ENCODE assay signal across 23 mouse cellular contexts in genomic region chr10:28130422-28130821, GRCm38 (mm10). TPM values are rescaled to one million over a fixed set of nuclear protein-coding genes. Genes with fewer than 3 reads are reported as not detected.
DNase-seq lines count a peak whose midpoint lies in the region; ATAC-seq and TF ChIP-seq lines count a peak whose summit lies in the region.
"Had no signal": no experiment of that assay in that cellular context is flagged by ENCODE, and none has a peak within 500 bp of the region (broad histone marks: within the 10 kb centered on the region; RNA-seq: fewer than 3 reads in every experiment).

No protein-coding gene starts in this region.

- no peaks in the 10 kb centered on the region for H3K9me3 ChIP-seq in heart, embryonic 12.5 days (replicated peaks)
- no peaks in the 10 kb centered on the region for H3K9me3 ChIP-seq in hindbrain, postnatal 0 days (ENCODE audit: low read length)
- no peaks in the 10 kb centered on the region for H3K9me3 ChIP-seq in hindbrain, embryonic 11.5 days (ENCODE audit: control insufficient read depth, low read length)
- H3K9me3 ChIP-seq: forebrain, embryonic 10.5 days; forebrain, embryonic 13.5 days; heart, embryonic 10.5 days; hindbrain, embryonic 12.5 days; hindbrain, embryonic 15.5 days; intestine, embryonic 15.5 days had no signal

- peak; percentile 89 for DNase-seq in heart, adult 11 months
- peak; percentile 28 for DNase-seq in hindbrain, postnatal 0 days (ENCODE audit: low spot score)
- no peak for DNase-seq in hindbrain, embryonic 11.5 days (ENCODE audit: low spot score)
- peak; percentile 10 for DNase-seq in retina, postnatal 1 day
- no peak for DNase-seq in retina, embryonic 14.5 days (ENCODE audit: low spot score)
- DNase-seq: adrenal gland, adult 2 months; adrenal gland, postnatal 14 days; cerebellum, adult 18-20 months; cerebellum, adult 9-10 months; cerebellum, postnatal 36 days; gastrocnemius, postnatal 10 days; gastrocnemius, postnatal 36 days; heart, postnatal 4 days; kidney, adult 11 months had no signal

- no peak overlapping the region for H3K4me2 ChIP-seq in heart, embryonic 12.5 days
- no peak overlapping the region for H3K4me2 ChIP-seq in hindbrain, postnatal 0 days (ENCODE audit: low read depth, low read length)
- H3K4me2 ChIP-seq in hindbrain, embryonic 11.5 days (replicated peaks; ENCODE audit: low read depth, low read length): no peak overlapping the region
- H3K4me2 ChIP-seq: forebrain, embryonic 13.5 days; hindbrain, embryonic 12.5 days; hindbrain, embryonic 15.5 days; intestine, embryonic 15.5 days had no signal

- peaks cover 17% of the 10 kb centered on the region for H3K4me1 ChIP-seq in heart, embryonic 12.5 days (replicated peaks)
- H3K4me1 ChIP-seq in hindbrain, postnatal 0 days (ENCODE audit: insufficient read depth, low read length): peaks cover 6% of the 10 kb centered on the region; the same call in 1 of the 2 replicates
- no peaks in the 10 kb centered on the region for H3K4me1 ChIP-seq in hindbrain, embryonic 11.5 days (replicated peaks; ENCODE audit: control insufficient read depth, insufficient read depth, low read length)
- H3K4me1 ChIP-seq: forebrain, embryonic 13.5 days; hindbrain, embryonic 12.5 days; hindbrain, embryonic 15.5 days had no signal

- H3K4me3 ChIP-seq in heart, embryonic 12.5 days: no peak overlapping the region
- H3K4me3 ChIP-seq in hindbrain, postnatal 0 days (ENCODE audit: low read length): no peak overlapping the region
- H3K4me3 ChIP-seq in hindbrain, embryonic 11.5 days (ENCODE audit: low read depth, low read length): no peak overlapping the region
- H3K4me3 ChIP-seq: forebrain, embryonic 10.5 days; forebrain, embryonic 13.5 days; heart, embryonic 10.5 days; hindbrain, embryonic 12.5 days; hindbrain, embryonic 15.5 days; intestine, embryonic 15.5 days had no signal

- no peak overlapping the region for H3K9ac ChIP-seq in heart, embryonic 12.5 days
- H3K9ac ChIP-seq in hindbrain, postnatal 0 days (replicated peaks; ENCODE audit: low read length): no peak overlapping the region
- H3K9ac ChIP-seq in hindbrain, embryonic 11.5 days (ENCODE audit: low read depth, low read length): no peak overlapping the region
- H3K9ac ChIP-seq: forebrain, embryonic 13.5 days; hindbrain, embryonic 12.5 days; hindbrain, embryonic 15.5 days; intestine, embryonic 15.5 days had no signal

- no peak overlapping the region for H3K27ac ChIP-seq in heart, embryonic 12.5 days (ENCODE audit: poor library complexity, severe bottlenecking)
- no peak overlapping the region for H3K27ac ChIP-seq in hindbrain, postnatal 0 days
- H3K27ac ChIP-seq in hindbrain, embryonic 11.5 days (ENCODE audit: low read depth, low read length): no peak overlapping the region
- H3K27ac ChIP-seq: forebrain, embryonic 10.5 days; forebrain, embryonic 13.5 days; heart, embryonic 10.5 days; hindbrain, embryonic 12.5 days; hindbrain, embryonic 15.5 days; intestine, embryonic 15.5 days had no signal

- ATAC-seq in heart, embryonic 12.5 days (ENCODE audit: insufficient number of reproducible peaks, low FRiP score): no peak
- peak; percentile 51; the same call in 1 of the 2 replicates for ATAC-seq in hindbrain, postnatal 0 days
- ATAC-seq in hindbrain, embryonic 11.5 days (ENCODE audit: low FRiP score): no peak
- ATAC-seq: CD4-positive, CD25-positive, alpha-beta regulatory T cell, adult 4 months; forebrain, embryonic 13.5 days; forebrain, embryonic 16.5 days; intestine, embryonic 15.5 days had no signal

- H3K36me3 ChIP-seq in heart, embryonic 12.5 days: 0 out of 2 replicates have a peak, but pooled peaks cover 2% of the 10 kb centered on the region
- H3K36me3 ChIP-seq in hindbrain, postnatal 0 days (ENCODE audit: insufficient read depth, low read length): no peaks in the 10 kb centered on the region
- no peaks in the 10 kb centered on the region for H3K36me3 ChIP-seq in hindbrain, embryonic 11.5 days (ENCODE audit: control insufficient read depth, insufficient read depth, low read length)
- H3K36me3 ChIP-seq: forebrain, embryonic 10.5 days; heart, embryonic 10.5 days; hindbrain, embryonic 12.5 days; hindbrain, embryonic 15.5 days; intestine, embryonic 15.5 days had no signal

- WGBS in heart, embryonic 12.5 days: 70% methylated on average over 9 of the region's 9 CpGs
- WGBS in hindbrain, postnatal 0 days: 76% methylated on average over 9 of the region's 9 CpGs
- 86% methylated on average over 9 of the region's 9 CpGs for WGBS in hindbrain, embryonic 11.5 days

- TF ChIP-seq CTCF in hindbrain, postnatal 0 days (IDR thresholded peaks at IDR 0.05; ENCODE audit: low read depth): no peak

- no peaks in the 10 kb centered on the region for H3K27me3 ChIP-seq in heart, embryonic 12.5 days (replicated peaks)
- H3K27me3 ChIP-seq in hindbrain, postnatal 0 days (ENCODE audit: insufficient read depth, low read length): no peaks in the 10 kb centered on the region
- H3K27me3 ChIP-seq in hindbrain, embryonic 11.5 days (ENCODE audit: control insufficient read depth, insufficient read depth, low read length): no peaks in the 10 kb centered on the region
- H3K27me3 ChIP-seq: forebrain, embryonic 13.5 days; hindbrain, embryonic 12.5 days; hindbrain, embryonic 15.5 days; intestine, embryonic 15.5 days had no signal

RNA-seq across cellular contexts. Expression of gene Ptprk, which starts 55.8 kb away (rescaled TPM):
- polyA plus RNA-seq in heart, embryonic 12.5 days (2016; fragmentation: Nextera tagmentation; extraction: Ambion mirVana): 43.7 and 46.0 TPM in 2 replicates
- total RNA-seq in hindbrain, postnatal 0 days (2014; rRNA removed): 49.5 and 49.9 TPM in 2 replicates
- polyA plus RNA-seq in hindbrain, postnatal 0 days (2015; fragmentation: Nextera tagmentation; extraction: Ambion mirVana): 23.5 and 24.0 TPM in 2 replicates
- polyA plus RNA-seq in hindbrain, embryonic 11.5 days (2014; fragmentation: Nextera tagmentation; extraction: Ambion mirVana): 23.2 and 29.6 TPM in 2 replicates
- polyA plus RNA-seq: CD4-positive, CD25-positive, alpha-beta regulatory T cell, adult 4 months had no signal

Comparison
In these comparisons a context has a peak if more than half of its experiments do, and no peak if none do; other contexts are left out.
1. DNase-seq: peak in heart, adult 11 months (single experiment), hindbrain, postnatal 0 days (single experiment) and retina, postnatal 1 day (single experiment); none in hindbrain, embryonic 11.5 days (single experiment) and retina, embryonic 14.5 days (single experiment).